Mouse (Mus musculus) hindbrain, embryonic 12.5 days (tissue): ENCODE data around the gene Pomp. TPM values are rescaled to one million over a fixed set of nuclear protein-coding genes. Genes with fewer than 3 reads are reported as not detected.

Experiments used
- ATAC-seq: fragments of 200-750 bp; cut with Nextera tagmentation; 2 replicates; pipeline ENCODE4 v1.8.0; 2017; ENCODE audit warnings: moderate TSS enrichment; ENCODE audit not compliant: low FRiP score
- H3K27ac ChIP-seq: fragments of 300-500 bp; sonication (generic); 2 replicates; pipeline ENCODE4 v1.5.1; 2016; ENCODE audit warnings: mild to moderate bottlenecking
- H3K27me3 ChIP-seq: fragments of 300-500 bp; sonication (generic); 2 replicates; pipeline ENCODE4 v1.6.1; 2016; ENCODE audit warnings: mild to moderate bottlenecking
- H3K36me3 ChIP-seq: fragments of 300-500 bp; sonication (generic); 2 replicates; pipeline ENCODE4 v1.6.1; 2016; ENCODE audit warnings: mild to moderate bottlenecking
- H3K4me1 ChIP-seq: fragments of 300-500 bp; sonication (generic); 2 replicates; pipeline ENCODE4 v1.6.1; 2016
- H3K4me2 ChIP-seq: fragments of 300-500 bp; sonication (generic); replicated peaks from 2 replicates; pipeline ENCODE4 v1.6.1; 2016; ENCODE audit warnings: mild to moderate bottlenecking
- H3K4me3 ChIP-seq: fragments of 300-500 bp; sonication (generic); 2 replicates; pipeline ENCODE4 v1.5.1; 2016; ENCODE audit warnings: mild to moderate bottlenecking
- H3K9ac ChIP-seq: fragments of 300-500 bp; sonication (generic); 2 replicates; pipeline ENCODE4 v1.6.1; 2016; ENCODE audit warnings: mild to moderate bottlenecking, moderate library complexity
- H3K9me3 ChIP-seq: fragments of 300-500 bp; sonication (generic); replicated peaks from 2 replicates; pipeline ENCODE4 v1.6.1; 2016; ENCODE audit warnings: mild to moderate bottlenecking
- WGBS: fragments of 180-500 bp; shearing (Covaris S2); methylation state at CpG from one replicate; pipeline ENCODE4 v1.1.7; 2016; 5-methylcytosine and 5-hydroxymethylcytosine counted together
- polyA plus RNA-seq: library from polyadenylated mRNA; unstranded; fragments of >200 nt; fragmentation: Nextera tagmentation; extraction: Ambion mirVana; gene quantifications from 2 replicates; pipeline ENCODE4 v1.2.1, GENCODE M21; 2016

Gene Pomp
- polyA plus RNA-seq, 1 experiment from 2014 or later = 476 TPM

DNA sequence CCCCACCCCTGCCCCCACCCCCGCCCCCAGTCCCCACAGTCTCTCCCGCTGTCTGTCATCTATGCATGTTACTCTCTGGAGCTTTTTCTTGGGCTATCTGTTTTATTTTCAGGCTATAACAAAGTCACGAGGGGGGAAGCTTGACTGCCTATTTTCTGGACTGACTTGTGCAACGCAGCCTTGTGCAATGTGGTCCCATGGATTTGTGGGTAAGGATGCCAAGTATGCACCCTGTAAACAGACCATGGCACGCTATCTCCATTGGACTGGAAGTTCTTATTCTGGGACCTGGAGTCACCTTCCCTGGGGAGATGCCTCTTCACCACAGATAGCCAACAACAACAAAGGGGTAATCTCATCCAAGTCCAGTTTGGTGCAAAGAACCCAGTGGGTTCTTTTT, 51.5 kb downstream of the Pomp start:
- ATAC-seq = no peak
- Histone ChIP-seq H3K4me2 (no peak overlapping the region), H3K9me3 (no peaks in the 10 kb centered on the region), H3K36me3 (no peaks in the 10 kb centered on the region), H3K4me3 (no peak overlapping the region), H3K27ac (no peak overlapping the region), H3K27me3 (no peaks in the 10 kb centered on the region), H3K9ac (no peak overlapping the region), H3K4me1 (peaks cover 6% of the 10 kb centered on the region)
- 83% methylated on average over 5 of the region's 5 CpGs for WGBS

DNA sequence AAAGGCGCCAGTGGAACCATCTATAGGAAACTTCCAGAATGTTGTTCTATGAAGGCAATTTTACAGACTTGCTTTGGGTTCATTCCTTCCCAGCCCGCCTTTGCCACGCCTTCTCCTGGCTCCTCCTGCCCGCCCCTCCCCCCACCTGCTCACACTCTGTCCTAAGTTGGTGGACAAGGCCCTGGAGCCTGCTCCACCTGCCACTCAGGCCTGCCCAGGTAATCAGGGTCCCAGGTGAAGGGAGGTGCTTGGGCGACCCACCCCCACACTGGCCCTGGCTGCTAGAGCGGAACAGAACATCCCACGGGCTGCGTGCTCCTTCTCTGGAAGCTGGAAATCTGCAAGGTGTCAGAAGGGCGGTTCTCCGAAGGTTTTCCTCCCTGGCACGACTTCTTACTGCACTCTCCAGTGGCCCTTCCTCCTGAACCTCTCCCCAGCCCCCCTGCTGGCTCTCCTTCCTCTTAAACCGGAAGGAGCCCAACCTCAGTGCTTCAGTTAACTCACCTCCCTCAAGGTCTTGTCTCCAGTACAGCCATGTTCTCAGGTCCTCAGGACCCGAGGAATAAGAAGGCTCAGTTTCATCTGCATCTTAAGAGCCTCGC, 53.1 kb downstream of the Pomp start:
- Histone ChIP-seq H3K9ac (no peak overlapping the region), H3K4me3 (no peak overlapping the region), H3K36me3 (no peaks in the 10 kb centered on the region), H3K27ac (no peak overlapping the region; the same call in 1 of the 2 replicates), H3K9me3 (no peaks in the 10 kb centered on the region), H3K4me1 (peaks cover 6% of the 10 kb centered on the region), H3K27me3 (no peaks in the 10 kb centered on the region), H3K4me2 (no peak overlapping the region)
- 45% methylated on average over 14 of the region's 14 CpGs for WGBS
- no peak for ATAC-seq

DNA sequence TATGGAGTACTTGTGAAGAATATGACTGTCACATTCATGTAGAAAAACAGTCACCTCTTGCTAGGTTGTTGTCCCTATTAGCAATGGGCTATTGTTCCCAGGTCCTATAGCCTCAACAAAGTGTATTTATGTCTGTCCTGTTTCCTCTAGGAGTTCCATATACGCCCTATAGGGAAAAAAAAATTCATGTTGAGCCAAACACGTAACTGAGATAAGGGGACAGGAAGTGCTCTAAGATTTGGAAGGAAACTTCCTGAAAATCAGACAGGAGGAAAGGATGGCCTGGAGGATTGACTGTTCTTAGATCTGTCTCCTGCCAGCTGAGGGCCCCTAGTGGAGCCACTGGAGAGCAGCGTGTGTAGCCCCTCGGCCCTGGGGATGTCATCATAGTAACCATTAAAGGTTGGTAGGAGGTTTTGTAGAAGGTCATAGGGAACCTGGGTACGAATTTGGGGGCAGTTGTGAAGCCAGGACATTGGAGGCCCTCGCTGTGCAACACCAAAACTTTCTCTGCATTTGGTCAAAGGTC, 54.8 kb downstream of the Pomp start:
- no peak for ATAC-seq
- Histone ChIP-seq H3K4me3 (no peak overlapping the region), H3K4me1 (peaks cover 6% of the 10 kb centered on the region), H3K27ac (no peak overlapping the region), H3K4me2 (no peak overlapping the region), H3K27me3 (no peaks in the 10 kb centered on the region), H3K9ac (no peak overlapping the region), H3K9me3 (no peaks in the 10 kb centered on the region), H3K36me3 (no peaks in the 10 kb centered on the region)
- WGBS = 59% methylated on average over 6 of the region's 6 CpGs

DNA sequence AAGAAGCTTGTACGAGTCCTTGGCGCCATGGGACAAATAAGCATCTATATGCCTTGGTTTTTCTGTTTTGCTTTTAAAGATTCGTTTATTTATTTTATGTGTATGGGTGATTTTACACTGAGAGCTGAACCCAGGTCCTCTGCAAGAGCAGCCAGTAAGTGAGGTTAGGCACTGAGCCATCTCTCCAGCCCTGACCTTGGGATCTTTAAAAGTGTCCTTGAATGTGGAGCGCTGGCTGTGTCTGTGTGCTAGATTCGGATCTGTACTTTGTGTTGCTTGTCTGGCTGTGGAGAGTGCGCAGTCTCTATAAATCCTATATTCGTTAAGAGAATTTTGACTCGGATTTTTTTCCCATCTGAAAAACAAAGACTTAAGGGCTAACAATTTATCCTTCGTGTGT, 55.9 kb downstream of the Pomp start:
- Histone ChIP-seq H3K27ac (no peak overlapping the region), H3K36me3 (no peaks in the 10 kb centered on the region), H3K9ac (no peak overlapping the region), H3K9me3 (no peaks in the 10 kb centered on the region), H3K4me3 (no peak overlapping the region), H3K27me3 (no peaks in the 10 kb centered on the region), H3K4me1 (peaks cover 6% of the 10 kb centered on the region), H3K4me2 (no peak overlapping the region)
- no peak for ATAC-seq
- WGBS = 86% methylated on average over 9 of the region's 9 CpGs

DNA sequence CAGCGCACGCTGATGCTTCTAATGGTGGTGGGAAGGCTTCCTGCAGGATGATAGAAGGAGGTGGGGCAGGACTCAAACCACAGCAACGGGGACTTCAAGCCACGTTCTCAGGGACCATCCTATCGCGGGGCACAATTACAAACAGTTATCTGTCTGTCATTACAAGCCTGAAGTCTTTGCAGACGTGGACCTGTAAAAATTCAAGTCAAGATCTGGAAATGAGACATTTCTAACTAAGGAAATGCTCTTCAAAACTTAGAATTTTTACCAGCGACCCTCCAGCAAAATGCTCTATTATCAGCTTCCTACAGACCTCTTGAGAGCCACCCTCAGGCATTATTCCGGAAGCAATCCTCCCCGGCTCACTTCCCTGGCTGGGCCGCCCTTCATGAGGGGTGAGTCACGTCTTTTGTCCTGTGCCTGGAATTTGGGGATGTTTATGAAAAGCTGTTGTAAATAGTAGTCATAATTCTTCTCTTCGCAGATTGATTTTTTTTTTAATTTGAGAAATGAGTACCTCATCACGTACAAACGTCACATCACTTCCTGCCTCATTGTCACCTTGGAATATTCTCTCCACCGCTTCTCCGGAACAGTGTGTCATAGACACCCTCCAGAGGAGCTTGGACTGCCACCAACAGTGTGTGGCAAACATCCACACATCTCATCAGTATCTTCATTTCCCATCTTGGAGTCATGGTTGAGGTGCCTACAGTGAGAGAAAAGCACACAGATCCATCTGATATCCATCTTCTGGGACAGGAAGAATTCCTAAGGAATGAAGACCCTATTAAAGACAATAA, 58.0 kb downstream of the Pomp start:
- Histone ChIP-seq H3K9ac (no peak overlapping the region), H3K4me3 (no peak overlapping the region), H3K4me2 (no peak overlapping the region), H3K9me3 (no peaks in the 10 kb centered on the region), H3K4me1 (peaks cover 5% of the 10 kb centered on the region), H3K27me3 (no peaks in the 10 kb centered on the region), H3K36me3 (no peaks in the 10 kb centered on the region), H3K27ac (no peak overlapping the region)
- no peak for ATAC-seq
- 84% methylated on average over 17 of the region's 17 CpGs for WGBS

DNA sequence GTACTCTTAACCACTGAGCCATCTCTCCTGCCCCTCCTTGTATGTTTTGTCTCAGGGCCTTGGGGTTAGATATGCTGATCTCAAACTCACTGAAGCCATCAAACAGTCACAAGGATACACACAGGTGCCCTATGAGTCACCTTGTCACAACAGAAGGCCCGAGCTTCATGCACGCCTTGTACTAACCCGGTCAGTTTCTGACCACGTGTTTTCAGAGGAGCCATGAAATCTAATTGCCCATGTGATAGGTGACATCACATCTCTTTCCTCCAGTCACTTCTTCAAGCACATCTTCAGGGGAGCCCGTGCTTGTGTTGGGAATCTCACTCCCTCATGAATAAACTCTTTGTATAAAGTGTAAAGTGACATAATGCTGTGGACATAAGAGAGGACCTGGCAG, 64.4 kb downstream of the Pomp start:
- no peak overlapping the region for H3K4me2 ChIP-seq
- H3K4me1 ChIP-seq = no peaks in the 10 kb centered on the region
- H3K9me3 ChIP-seq = no peaks in the 10 kb centered on the region
- H3K36me3 ChIP-seq = no peaks in the 10 kb centered on the region
- H3K27me3 ChIP-seq = no peaks in the 10 kb centered on the region
- H3K9ac ChIP-seq = no peak overlapping the region
- H3K4me3 ChIP-seq = no peak overlapping the region
- WGBS = 86% methylated on average over 5 of the region's 5 CpGs
- no peak for ATAC-seq
- H3K27ac ChIP-seq = no peak overlapping the region

Other genes with a start within 250 kb of the Pomp start
- 12.2 and 14.6 TPM in 2 replicates for gene Flt1, start 134.4 kb upstream of the Pomp start, polyA plus RNA-seq
- 3.5 and 3.6 TPM in 2 replicates for gene Slc46a3, start 34.4 kb downstream of the Pomp start, polyA plus RNA-seq
- 48.9 and 49.7 TPM in 2 replicates for gene Mtus2, start 96.9 kb downstream of the Pomp start, polyA plus RNA-seq